Mouse (Mus musculus): ENCODE data around the gene Tph1. TPM values are rescaled to one million over a fixed set of nuclear protein-coding genes. Genes with fewer than 3 reads are reported as not detected.
A peak's percentile ranks its signal among the peaks of the same experiment; 100 is the strongest.
"Not testable (repeated sequence)": the region's sequence is repeated elsewhere in the genome, so short reads cannot be mapped to it uniquely, and the experiment has no call there.

The Tph1 gene
- polyA plus RNA-seq, 1 experiment = not detected

GRCm38 (mm10) chr7:46696754-46697153, 24.4 kb upstream of the Tph1 start:
- no peaks in the 10 kb centered on the region for H3K4me1 ChIP-seq (ENCODE audit: control insufficient read depth, insufficient read depth, low read length)
- H3K4me3 ChIP-seq (ENCODE audit: insufficient read depth, low read length) = no peak overlapping the region
- H3K27ac ChIP-seq (ENCODE audit: insufficient read depth, low read length) = no peak overlapping the region
- no peak for TF ChIP-seq CTCF (IDR thresholded peaks at IDR 0.05; ENCODE audit: borderline replicate concordance, insufficient read depth, low read length)
- TF ChIP-seq POLR2A (IDR thresholded peaks at IDR 0.05; ENCODE audit: low read depth, low read length) = no peak

GRCm38 (mm10) chr7:46686827-46687226, 14.5 kb upstream of the Tph1 start:
- TF ChIP-seq CTCF (IDR thresholded peaks at IDR 0.05; ENCODE audit: borderline replicate concordance, insufficient read depth, low read length) = no peak
- TF ChIP-seq POLR2A (IDR thresholded peaks at IDR 0.05; ENCODE audit: low read depth, low read length) = no peak
- H3K4me1 ChIP-seq (ENCODE audit: control insufficient read depth, insufficient read depth, low read length) = no peaks in the 10 kb centered on the region
- H3K4me3 ChIP-seq (ENCODE audit: insufficient read depth, low read length) = no peak overlapping the region
- H3K27ac ChIP-seq (ENCODE audit: insufficient read depth, low read length) = no peak overlapping the region

DNA sequence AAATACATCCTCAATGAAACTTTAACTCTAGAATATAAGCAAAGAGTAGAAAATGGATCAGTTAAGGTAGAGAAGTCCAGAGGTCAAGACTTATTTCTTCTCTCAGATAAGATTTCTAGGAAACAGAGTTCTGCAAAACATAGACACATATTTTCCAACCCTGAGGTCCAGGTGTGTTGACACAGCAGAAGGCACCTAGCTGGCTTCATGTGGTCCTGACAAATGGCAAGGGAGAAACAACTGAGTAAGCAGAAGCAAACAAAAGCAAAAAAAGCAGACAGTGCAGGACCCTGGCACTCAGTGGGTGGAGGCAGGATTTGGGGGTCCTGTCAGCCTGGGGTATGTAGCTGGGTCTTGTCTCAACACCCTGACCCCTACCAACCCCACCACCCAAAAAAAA, 8.4 kb upstream of the Tph1 start:
- no peak for TF ChIP-seq POLR2A (IDR thresholded peaks at IDR 0.05; ENCODE audit: low read depth, low read length)
- TF ChIP-seq CTCF (IDR thresholded peaks at IDR 0.05; ENCODE audit: borderline replicate concordance, insufficient read depth, low read length) = no peak
- no peaks in the 10 kb centered on the region for H3K4me1 ChIP-seq (ENCODE audit: control insufficient read depth, insufficient read depth, low read length)
- no peak overlapping the region for H3K4me3 ChIP-seq (ENCODE audit: insufficient read depth, low read length)
- no peak overlapping the region for H3K27ac ChIP-seq (ENCODE audit: insufficient read depth, low read length)

GRCm38 (mm10) chr7:46679044-46679443, 6.7 kb upstream of the Tph1 start:
- H3K27ac ChIP-seq (ENCODE audit: insufficient read depth, low read length); H3K4me1 ChIP-seq (ENCODE audit: control insufficient read depth, insufficient read depth, low read length); H3K4me3 ChIP-seq (ENCODE audit: insufficient read depth, low read length): not testable (repeated sequence)

GRCm38 (mm10) chr7:46678417-46678816, 6.1 kb upstream of the Tph1 start:
- no peak overlapping the region for H3K4me3 ChIP-seq (ENCODE audit: insufficient read depth, low read length)
- no peak for TF ChIP-seq POLR2A (IDR thresholded peaks at IDR 0.05; ENCODE audit: low read depth, low read length)
- no peak for TF ChIP-seq CTCF (IDR thresholded peaks at IDR 0.05; ENCODE audit: borderline replicate concordance, insufficient read depth, low read length)
- H3K4me1 ChIP-seq (ENCODE audit: control insufficient read depth, insufficient read depth, low read length) = no peaks in the 10 kb centered on the region
- H3K27ac ChIP-seq (ENCODE audit: insufficient read depth, low read length) = no peak overlapping the region

DNA sequence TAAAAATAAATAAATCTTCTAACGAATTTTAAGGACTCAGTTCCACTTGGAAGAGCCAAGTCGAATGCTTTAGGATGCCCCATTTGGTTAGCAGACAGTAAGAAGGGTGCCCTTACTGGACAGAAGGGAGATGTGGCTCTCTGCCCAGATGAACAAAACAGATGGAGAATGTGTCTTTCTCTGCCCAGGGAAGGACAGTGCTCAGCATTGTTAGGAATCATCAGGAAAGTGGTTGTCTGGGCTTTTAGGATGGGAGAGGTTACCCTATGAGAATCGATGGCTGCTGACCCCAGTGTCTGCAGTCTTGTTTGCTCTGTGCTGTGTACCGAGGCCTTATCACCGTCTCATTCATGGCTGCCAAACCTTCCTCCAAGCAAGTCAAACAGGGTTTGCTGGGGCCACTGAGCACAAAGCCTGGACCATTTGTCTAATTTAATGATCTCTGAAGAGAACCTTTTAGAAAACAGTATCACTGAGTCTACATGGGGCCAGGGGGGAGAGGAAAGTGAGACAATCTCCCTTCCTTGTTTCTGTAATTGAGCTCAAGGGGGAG, 4.5 kb upstream of the Tph1 start:
- TF ChIP-seq CTCF (IDR thresholded peaks at IDR 0.05; ENCODE audit: borderline replicate concordance, insufficient read depth, low read length) (no peak), POLR2A (IDR thresholded peaks at IDR 0.05; ENCODE audit: low read depth, low read length) (no peak)
- Histone ChIP-seq H3K27ac (ENCODE audit: insufficient read depth, low read length) (no peak overlapping the region), H3K4me3 (ENCODE audit: insufficient read depth, low read length) (no peak overlapping the region), H3K4me1 (ENCODE audit: control insufficient read depth, insufficient read depth, low read length) (peaks cover 3% of the 10 kb centered on the region; the same call in 1 of the 2 replicates)

DNA sequence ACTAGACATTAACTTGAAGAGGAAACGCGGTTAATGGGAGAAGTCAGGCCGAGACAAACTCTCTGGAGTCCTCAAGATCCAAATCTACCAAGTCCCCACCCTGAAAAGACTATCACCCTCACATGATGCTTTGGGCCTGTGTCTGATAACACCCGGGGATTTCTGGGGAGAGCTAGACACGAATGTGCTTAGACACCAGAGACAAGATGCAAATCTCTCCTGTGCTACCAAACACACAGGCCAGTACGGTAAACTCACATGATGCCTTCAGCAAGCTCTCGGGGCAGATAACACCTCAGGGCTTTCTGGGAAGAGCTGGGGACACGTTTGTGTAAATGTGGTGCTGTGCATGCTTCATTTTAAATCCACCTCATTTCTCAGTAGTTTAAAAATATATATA, 3.5 kb upstream of the Tph1 start:
- no peak overlapping the region for H3K4me3 ChIP-seq (ENCODE audit: insufficient read depth, low read length)
- H3K27ac ChIP-seq (ENCODE audit: insufficient read depth, low read length) = no peak overlapping the region
- H3K4me1 ChIP-seq (ENCODE audit: control insufficient read depth, insufficient read depth, low read length) = peaks cover 6% of the 10 kb centered on the region; the same call in 1 of the 2 replicates
- TF ChIP-seq POLR2A (IDR thresholded peaks at IDR 0.05; ENCODE audit: low read depth, low read length) (no peak), CTCF (IDR thresholded peaks at IDR 0.05; ENCODE audit: borderline replicate concordance, insufficient read depth, low read length) (no peak)

- no peak for TF ChIP-seq POLR2A (IDR thresholded peaks at IDR 0.05; ENCODE audit: low read depth, low read length)
- TF ChIP-seq CTCF (IDR thresholded peaks at IDR 0.05; ENCODE audit: borderline replicate concordance, insufficient read depth, low read length) = no peak
- H3K27ac ChIP-seq (ENCODE audit: insufficient read depth, low read length) = no peak overlapping the region
- H3K4me1 ChIP-seq (ENCODE audit: control insufficient read depth, insufficient read depth, low read length) = peaks cover 6% of the 10 kb centered on the region; the same call in 1 of the 2 replicates
- no peak overlapping the region for H3K4me3 ChIP-seq (ENCODE audit: insufficient read depth, low read length)
These were observed 2.7 kb upstream of the Tph1 start for GRCm38 (mm10) chr7:46675061-46675460.

DNA sequence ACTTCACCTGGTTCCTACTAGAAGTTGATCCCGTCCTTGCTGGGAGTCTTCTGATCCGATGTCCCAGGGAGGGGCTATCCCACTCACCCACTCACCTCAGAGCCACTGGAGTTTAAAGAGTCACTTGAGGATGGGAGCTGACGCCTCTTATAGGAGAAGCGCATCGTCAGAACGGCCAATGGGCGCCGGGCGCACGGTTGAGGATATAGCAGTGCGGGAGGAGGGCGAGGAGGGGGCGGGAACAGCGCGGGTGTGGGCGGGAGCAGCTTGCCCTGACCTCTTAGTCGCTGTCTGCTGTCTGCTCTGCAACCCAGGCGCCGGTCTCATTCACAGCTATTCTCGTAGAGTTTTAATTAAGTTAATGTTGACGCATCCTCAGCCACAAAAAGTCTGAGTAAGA, 5.1 kb downstream of the Tph1 start:
- H3K27ac ChIP-seq (ENCODE audit: insufficient read depth, low read length) = no peak overlapping the region
- no peak overlapping the region for H3K4me3 ChIP-seq (ENCODE audit: insufficient read depth, low read length)

DNA sequence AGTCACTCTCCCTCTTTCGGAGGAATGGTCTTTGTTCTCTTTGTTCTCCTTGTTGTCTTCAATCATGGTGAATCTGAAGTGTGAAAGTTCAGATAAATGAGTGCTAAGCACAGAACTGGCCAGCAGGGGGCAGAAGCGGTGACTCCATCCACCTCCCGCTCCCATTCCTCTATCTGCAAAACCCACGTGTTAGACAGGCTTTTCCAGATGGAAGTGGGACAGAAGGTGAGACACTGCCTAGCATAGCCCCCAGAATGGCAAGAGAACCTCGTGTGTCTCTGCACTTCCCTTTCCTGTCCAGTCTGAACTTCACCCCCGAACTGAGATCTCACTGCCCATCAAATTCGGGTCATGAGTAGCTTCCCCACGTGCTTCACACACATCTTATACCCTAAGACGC, 7.1 kb downstream of the Tph1 start:
- TF ChIP-seq CTCF (IDR thresholded peaks at IDR 0.05; ENCODE audit: borderline replicate concordance, insufficient read depth, low read length) (peak; percentile 54; the same call in 1 of the 2 replicates), POLR2A (IDR thresholded peaks at IDR 0.05; ENCODE audit: low read depth, low read length) (no peak)
- Histone ChIP-seq H3K27ac (ENCODE audit: insufficient read depth, low read length) (no peak overlapping the region), H3K4me3 (ENCODE audit: insufficient read depth, low read length) (no peak overlapping the region), H3K4me1 (ENCODE audit: control insufficient read depth, insufficient read depth, low read length) (no peaks in the 10 kb centered on the region)

More for the DNA sequence above, 5.1 kb downstream of the Tph1 start:
- peaks cover 4% of the 10 kb centered on the region; the same call in 1 of the 2 replicates for H3K4me1 ChIP-seq (ENCODE audit: control insufficient read depth, insufficient read depth, low read length)
- TF ChIP-seq POLR2A (IDR thresholded peaks at IDR 0.05; ENCODE audit: low read depth, low read length) (no peak), CTCF (IDR thresholded peaks at IDR 0.05; ENCODE audit: borderline replicate concordance, insufficient read depth, low read length) (no peak)

All from embryonic fibroblast, embryonic 13.5 days (primary cell).